Mouse (Mus musculus): ENCODE measurements at regions not wholly inside any gene's neighbourhood (a gene's known extent, or its start where the extent isn't known, plus 50 kb on each side); places are given as distances from the start of the nearest gene placed in this dataset.
A peak's percentile ranks its signal among the peaks of the same experiment; 100 is the strongest.
"Not testable (repeated sequence)": the region's sequence is repeated elsewhere in the genome, so short reads cannot be mapped to it uniquely, and the experiment has no call there.

DNA sequence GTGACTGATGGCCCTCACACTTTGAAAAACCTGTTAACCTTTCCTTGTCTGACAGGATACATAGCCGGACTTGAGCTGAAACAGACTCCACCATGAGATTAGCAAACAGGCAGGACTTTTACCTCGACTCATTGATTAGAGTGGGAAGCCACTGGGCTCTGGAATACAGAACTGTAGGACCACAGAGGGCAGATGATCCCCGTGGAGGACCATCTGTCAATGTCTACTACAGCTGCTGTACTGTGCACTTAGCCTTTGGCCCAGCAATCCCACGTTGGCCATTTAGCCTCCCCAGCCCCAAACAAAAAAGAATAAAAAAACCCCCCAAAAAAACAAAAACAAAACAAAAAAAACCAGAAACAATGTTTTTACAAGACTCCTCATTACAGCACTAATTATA lies 103.9 kb upstream of the Dazl start:
- no peak for DNase-seq (ENCODE audit: low read depth)

DNA sequence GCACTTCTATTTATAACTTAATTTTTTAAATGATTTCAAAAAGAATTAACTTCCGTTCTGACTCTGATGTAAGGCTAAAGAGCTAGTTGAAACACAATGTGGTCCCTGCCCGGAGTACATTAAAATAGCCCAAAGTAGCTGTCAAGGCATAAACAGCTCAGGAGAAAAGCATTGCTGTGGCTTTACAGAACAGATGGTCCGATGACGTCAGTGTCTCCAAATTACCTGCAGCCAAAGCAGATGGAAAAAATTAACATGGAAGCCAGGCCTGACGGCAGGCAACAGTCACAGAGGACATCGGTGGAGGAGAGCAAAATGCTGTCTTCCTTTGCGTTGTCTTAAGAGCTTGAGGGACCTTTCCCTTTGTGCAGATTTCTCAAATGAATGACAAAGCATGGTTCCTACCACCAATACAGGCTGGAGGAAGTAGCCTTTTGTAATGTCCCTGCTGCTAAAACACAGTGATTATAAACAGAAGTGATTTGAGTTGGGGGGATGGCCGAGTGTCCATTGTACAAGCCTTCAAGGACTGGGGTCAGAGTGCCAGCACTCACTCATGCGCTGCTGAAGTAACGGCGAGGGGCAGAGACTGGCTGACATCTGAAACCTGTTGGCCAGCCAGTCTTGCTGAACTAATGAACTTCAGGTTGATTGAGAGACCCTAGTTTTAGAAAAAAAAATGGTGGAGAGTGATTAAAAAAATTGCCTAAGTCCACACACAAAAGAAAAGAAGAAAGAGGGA lies 101.8 kb upstream of the Plcl2 start:
- no peak for DNase-seq (ENCODE audit: low read depth)

DNA sequence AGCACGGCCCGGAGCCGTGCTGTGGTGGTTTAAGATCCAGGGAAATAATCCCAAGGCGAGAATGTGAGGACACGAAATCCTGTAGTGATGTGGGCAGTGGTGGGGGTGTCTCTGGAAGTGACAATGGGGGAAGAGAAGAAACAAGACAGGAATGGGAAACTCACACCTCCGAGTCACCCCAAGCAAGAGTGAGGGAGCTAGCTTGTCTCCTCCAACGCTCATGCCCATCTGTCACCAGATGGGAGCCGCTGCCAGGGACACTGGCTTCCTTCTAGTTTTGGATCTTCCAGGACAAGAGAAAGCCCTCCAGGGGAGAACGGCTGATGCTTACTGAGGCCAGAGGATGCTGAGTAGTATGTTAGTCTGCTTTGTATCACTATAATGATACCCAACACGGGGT lies 100.6 kb upstream of the Plcl2 start:
- no peak for DNase-seq (ENCODE audit: low read depth)

DNA sequence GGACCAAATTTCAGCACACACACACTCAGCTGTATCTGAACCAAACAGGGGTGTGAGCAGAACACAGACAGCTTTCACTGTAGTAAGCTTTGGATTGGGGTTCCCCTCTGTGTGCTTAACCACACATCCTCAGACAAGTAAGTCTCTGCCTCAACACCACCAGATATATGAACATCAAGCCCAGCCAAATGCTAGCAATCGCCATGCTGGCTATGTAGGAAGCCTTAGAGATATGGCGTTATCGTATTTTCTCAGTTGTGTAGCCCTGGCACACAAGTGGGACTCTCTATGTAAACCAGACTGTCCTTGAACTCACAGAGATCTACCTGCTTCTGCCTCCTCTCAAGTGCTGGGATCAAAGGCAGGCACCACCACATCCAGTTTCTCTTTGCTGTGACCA lies 99.9 kb upstream of the Plcl2 start:
- no peak for DNase-seq (ENCODE audit: low read depth)

DNA sequence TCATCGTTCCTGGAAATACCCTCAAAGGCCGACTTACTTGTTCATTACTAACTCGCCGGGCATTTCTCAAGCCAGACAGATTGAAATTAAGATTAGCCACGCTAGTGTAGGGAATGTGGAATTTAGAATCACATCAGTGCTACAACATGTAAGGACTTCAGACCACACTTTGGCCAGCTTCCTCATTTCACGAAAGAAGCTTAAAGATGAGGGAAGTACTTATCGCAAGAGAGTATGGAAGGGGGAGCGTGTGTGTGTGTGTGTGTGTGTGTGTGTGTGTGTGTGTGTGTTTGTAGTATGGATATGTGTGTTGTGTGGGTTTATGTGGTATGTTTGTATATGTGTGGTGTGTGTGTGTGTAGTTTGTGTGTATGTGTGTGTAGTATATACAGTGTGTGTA lies 99.3 kb upstream of the Plcl2 start:
- DNase-seq (ENCODE audit: low read depth): no peak

DNA sequence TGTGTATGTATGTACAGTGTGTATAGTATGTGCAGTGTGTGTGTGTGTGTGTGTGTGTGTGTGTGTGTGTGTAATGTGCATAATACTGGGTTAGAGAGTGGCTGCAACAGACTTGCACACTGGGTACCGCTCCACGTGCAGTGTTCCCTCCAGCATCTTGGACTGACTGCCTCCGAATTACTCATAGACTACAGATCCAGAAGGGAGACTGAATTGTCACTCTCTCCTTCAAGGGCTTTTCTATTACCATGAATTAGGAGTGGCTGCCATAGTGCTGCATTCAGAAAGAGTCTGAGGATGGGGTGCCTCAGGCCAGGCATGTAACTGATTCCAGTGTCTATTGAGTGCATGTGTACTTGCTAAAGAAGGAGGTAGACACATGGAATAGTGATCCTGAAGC lies 98.9 kb upstream of the Plcl2 start:
- no peak for DNase-seq (ENCODE audit: low read depth)

DNA sequence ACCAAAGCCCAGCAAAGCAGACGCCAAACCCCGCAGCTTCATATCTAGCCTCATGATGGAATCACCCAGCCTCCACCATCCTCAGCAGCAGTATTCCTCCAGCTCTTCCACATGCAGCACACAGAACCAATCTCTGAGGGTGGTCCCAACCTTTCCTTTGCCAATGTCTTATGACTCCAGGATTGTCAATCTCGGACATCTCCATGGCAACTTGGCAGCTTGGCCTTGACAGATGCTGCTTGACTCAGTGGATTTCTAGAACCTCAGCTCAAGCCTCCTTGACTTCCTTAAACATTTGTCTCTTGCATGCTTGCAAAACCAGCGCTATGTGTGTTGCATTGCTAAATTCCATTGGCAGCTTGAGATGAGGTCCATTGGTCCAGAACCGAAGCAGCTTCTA lies 96.8 kb upstream of the Plcl2 start:
- DNase-seq (ENCODE audit: low read depth): no peak

DNA sequence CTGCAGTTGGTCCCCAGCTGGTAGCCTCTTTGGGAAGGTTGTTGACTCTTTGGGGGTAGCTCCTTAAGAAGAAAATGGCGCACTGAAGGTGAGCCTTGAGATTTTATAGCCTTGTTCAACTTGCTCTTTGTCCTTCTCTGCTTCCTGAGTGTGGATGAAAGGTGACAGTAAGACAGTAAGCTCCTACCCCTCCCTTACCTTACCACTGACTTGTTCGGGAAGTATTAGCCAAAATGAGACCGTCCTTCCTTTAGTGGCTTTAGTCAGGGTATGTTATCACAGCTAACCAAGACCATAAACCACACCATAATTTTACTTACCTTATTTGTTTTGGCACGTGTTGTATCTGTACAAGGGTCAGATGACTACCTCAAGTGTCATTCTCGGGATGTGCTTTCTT lies 95.3 kb upstream of the Plcl2 start:
- DNase-seq (ENCODE audit: low read depth): no peak

DNA sequence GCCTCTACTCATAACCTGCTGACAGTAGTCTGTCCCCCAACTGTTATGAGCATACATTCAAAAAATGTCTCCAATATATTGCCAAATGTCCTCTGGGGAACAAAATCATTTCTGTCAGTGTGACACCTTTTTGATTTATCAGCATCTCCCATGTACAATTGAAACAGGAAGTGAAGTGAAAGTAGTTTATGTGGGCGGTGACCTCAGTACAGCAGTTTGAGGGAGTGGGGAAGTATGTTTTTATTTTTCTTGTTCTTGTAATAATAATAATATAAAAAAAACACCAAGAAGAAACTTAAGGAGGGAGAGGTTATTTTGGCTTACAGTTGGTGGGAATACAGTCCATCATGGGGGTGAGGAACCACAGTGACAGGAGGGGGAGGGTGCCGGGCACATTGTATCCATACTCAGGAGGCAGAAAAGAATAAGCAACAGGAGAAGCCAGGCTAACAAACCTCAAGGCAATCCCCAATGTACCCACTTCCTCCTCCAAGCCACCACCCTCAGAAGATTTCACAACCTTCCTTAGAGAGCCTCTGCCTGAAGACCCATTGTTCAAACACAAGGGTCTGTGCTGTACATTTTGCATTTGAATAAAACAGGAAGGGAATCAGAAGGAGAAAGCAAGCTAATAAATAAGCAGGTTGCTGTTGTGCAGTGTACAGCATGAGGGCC lies 93.7 kb upstream of the Plcl2 start:
- DNase-seq (ENCODE audit: low read depth): peak; percentile 56

DNA sequence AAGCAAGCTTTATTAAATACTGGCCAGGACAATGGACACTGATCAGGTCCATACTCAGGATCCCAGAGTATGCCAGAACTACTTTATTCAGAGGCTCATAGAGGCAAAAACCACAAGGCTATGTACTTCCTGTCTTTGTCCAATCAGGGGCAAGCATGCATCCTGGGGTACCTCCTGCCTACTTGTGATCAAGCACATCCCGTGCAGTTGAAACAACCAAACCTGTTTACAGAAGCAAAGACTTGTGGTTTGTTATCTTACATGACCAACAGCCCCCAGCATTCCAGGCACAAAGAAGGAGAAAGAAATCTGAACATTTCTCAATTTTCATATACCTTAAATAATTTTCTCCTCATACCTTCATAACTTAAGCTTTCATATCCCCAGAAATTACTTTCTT lies 93.1 kb upstream of the Plcl2 start:
- peak; percentile 52 for DNase-seq (ENCODE audit: low read depth)

DNA sequence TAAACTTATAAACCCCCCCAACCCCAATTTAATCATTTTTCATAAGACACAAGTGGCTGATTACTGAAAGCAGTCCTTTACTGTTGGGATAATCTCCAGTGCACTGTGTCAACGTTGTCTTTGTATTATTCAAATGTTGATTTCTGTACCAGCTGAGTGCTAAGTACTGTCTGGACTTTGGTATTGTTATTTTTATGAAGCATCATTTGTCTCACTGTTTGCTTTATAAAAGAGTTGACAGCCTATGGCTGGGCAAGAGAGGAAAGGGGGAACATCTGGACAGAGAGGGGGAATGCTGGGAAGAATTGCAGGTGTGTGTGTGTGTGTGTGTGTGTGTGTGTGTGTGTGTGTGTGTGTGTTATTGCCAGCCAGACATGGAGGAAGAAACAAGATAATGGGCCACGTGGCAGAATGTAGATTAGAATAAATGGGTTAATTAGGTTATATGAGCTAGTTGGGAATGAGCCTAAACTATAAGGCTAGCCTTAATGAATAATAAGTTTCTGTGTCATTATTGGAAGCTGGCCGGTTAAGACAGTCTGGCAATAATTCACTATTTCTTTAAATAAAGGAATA lies 92.6 kb upstream of the Plcl2 start:
- no peak for DNase-seq (ENCODE audit: low read depth)

DNA sequence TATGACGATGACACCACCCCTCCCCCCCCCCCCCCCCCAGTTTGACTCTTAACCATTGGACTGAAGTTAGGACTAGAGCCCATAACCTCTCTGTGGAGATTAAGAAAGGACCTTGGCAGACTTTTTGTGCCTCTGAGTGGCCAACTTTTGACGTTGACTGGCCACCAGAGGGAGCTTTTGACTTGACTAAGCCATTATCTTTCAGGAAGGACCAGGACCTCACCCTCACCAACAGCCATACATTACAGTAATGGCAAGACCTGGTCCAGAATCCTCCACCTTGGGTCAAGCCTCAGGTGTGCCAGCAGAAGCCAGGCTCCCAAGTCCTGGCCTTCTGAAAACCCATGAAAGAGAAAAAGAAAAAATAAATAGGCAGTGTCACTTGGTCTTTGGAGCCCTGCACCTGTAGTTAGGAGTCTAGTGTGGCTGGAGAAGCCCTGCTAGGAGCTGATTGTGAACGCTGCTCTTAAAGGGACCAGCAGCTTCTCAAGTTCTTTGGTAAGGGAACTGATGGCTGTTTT lies 90.3 kb upstream of the Plcl2 start:
- DNase-seq (ENCODE audit: low read depth): peak; percentile 84

DNA sequence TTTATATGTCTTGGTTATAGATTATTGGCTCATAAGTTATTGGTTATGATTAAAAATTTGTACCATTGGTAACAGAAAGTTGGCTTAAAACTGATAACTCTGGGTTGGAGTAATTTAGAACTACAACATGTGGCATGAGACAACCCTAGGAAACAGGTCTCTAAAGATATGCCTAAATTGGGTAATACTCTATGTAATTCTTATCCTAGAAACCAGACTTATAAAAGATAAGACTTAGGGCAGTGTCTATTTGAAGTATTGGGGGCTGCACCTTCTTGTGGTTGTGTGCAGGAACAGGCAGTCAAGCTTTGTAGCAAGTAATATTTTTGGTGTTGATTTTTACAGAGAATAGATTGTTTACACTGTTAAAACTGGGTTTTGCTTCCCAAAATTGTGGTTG lies 89.7 kb upstream of the Plcl2 start:
- not testable (repeated sequence) for DNase-seq (ENCODE audit: low read depth)

DNA sequence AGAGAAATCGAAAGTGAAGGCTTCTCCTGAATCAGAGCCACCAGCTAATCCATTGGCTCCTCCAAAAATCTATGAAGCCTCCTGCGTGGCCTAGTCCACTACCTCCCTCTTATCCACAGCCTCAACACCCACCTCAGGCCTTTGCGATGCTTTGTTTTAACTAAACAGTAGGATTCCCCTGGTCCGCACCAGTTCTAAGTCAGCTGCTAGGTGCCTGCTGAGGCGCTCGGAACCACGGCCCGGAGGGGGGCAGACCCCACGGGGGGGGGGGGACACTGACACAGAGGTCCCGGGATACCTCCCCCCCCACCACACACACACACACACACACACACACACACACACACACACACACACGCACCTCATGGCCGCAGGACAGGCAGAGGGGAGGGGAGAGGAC lies 89.2 kb upstream of the Plcl2 start:
- DNase-seq (ENCODE audit: low read depth): peak; percentile 77

DNA sequence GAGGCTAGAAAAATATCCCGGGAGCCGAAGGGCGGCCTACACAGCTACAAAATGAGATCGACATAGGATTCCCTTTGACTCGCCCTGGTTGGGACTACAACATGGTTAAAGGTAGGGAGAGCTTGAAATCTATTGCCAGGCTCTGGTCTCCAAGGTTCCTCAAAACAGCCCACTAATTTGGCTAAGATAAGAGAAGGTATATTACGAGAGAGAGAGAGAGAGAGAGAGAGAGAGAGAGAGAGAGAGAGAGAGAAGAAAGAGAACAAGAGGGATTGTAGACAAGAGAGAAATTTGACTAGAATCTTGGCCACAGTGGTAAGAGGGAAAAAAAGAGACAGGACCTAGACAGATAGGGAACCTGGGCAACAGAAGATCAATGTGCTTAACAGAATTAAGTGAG lies 88.5 kb upstream of the Plcl2 start:
- DNase-seq (ENCODE audit: low read depth): no peak

DNA sequence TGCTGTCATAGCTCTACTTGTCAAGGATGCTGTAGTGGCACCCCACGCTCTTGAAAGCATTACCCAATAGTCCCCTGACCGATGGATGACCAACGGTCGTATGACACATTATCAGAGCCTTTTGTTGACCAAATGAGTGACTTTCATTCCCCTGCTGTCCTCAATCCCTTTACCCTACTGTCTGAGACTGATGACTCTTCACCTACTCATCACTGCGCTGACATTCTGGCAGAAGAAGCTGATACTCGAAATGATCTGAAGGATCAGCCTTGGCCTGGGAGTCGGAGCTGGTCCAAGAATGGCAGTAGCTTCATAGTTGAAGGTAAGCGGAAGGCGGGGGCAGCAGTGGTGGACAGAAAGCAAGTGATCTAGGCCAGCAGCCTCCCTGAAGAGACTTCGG lies 87.7 kb upstream of the Plcl2 start:
- DNase-seq (ENCODE audit: low read depth): peak; percentile 37

DNA sequence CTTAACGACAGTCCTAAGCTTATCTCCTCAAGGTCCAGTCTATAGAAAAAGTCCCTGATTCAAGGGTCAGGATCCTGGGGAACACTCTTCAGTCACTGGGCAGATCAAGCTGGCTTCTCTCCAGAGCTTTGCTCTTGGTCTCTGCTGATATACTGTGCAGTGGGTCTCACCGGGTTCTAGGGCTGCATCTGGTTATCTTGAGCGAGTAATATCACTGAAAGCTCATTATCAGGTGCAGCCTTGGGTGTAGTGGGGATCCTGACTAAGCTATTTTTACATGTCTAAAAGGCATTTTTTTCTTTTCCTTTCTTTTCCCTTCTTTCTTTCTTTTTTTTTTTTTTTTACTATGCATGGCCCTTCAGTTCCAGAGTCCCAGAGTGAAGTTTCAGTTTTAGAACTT lies 84.1 kb upstream of the Plcl2 start:
- no peak for DNase-seq (ENCODE audit: low read depth)

DNA sequence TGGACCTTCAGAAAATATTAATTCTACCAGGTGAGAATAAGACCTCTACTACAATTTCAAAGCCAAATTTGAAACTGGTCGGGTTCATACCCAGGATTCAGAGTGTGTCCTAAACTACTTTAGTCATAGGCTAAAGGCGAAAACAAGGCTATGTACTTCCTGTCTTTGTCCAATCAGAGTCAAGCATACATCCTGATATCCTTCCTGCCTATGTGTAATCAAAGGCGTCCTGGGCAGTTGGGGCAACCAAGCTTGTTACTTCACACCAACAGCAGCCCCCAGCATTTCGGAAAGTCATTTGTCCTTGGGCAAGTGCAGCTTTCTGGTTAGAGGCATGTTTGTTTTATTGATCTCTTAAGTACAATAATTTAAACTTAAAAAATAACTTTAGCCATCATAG lies 83.7 kb upstream of the Plcl2 start:
- DNase-seq (ENCODE audit: low read depth): no peak

DNA sequence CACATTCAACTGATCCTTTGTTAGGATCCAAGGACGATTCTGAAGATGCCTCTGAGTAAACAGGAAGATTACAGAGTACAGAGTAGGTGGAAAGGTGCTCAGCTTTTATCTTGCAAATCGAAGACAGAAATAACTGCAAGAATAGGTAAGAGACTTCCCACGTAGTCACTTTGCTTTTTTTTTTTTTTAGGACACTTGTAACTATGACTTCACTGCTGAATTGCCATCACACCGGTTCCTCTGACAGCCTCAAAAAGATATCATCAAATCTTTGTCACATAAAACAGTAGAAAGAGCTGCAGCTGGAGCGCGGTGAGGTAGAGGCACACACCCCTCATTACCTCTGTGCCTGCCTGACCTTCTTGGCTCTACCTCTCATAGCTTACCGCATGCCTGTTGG lies 83.1 kb upstream of the Plcl2 start:
- peak; percentile 54 for DNase-seq (ENCODE audit: low read depth)

DNA sequence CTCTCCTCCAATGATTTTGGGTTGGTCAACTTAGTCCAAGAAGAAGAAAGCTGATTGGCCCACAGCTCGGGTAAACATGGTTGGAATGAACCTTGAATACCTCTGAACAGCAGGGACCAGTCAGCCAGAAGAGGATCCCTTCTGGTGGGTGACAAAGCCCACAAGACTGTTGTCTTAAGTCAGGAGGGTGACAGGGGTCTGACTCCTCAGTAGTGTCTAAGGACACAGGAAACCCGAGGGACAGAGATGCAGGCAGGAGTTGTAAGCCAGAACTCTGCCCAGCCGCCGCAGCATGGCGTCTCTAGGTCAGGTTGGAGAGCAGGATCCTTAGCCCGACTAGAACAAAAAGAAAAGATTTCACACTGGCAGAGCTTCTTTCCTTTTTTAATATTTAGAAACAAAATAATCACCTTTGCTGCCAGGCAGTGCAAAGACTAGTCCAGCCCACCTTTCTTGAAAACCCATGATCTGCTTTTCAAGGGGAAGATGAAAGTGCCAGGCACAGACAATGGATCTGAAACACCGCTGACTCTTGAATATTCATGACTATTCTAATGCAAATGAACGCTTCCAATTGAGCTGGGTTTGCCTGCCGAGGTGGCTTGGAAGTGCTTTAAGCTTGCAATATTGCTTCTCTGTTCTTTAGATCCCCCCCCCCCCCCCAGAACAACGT lies 81.7 kb upstream of the Plcl2 start:
- no peak for DNase-seq (ENCODE audit: low read depth)

DNA sequence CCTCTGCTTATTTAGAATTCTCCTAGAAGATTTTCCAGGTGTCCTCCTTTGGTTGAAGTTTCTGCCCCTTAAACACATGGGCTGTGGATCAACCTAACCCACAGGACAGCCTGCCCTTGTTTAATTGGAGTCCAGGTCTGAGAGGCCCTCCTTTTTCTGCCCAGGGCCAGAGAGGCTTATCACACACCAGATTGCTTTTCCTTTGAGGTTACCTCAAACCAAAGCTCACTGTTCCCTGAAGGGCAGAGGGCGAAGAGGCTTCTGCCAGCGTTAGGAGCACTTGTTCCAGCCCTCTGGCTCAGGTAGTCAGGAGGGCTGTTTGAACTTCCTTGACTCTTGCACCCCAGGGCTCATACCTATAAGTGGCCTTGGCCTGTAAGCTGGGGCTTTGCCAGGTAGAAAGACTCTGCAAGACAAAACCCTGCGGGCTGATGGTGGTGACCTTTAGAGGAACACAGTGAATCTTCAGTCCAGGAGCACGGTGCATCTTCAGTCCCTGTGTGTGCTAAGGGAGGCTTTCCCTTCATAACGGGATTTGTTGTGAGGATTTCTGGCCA lies 81.1 kb upstream of the Plcl2 start:
- no peak for DNase-seq (ENCODE audit: low read depth)

DNA sequence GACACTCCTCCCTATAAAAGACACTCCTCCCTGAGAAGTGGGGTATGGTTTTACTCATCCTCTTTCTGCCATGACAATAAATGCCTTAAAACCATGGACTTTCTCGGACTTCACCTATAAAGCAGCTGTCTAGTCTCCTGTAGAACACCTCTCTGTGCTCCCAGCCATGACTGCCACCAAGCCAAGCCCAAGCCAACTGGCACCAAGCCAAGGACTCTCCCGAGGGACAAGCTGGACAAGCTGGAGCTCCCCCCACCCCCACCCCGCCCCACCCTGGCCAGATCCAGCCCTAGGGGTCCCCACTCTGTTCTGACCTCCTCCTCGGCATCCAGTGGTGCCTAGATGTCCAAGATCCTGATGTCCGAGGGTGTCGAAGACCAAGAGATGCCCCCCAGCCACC lies 76.6 kb upstream of the Plcl2 start:
- no peak for DNase-seq (ENCODE audit: low read depth)

DNA sequence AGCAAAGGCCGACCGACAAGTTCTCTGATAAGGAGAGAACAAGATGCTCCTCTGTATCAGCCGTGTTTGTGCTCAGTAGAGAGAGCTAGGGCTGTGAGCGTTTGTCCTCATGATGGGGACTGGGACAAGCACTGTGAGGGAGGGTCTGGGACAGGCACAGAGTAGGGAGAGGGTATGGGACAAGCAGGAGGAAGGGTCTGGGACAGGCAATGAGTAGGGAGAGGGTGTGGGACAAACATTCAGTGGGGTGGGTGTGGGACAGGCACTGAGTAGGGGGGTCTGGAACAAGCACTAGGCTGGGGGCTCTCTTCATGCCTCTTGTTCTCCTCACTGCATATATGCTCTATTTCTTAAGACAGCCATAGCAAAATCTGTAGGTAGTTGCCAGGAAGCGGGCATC lies 70.2 kb upstream of the Plcl2 start:
- DNase-seq (ENCODE audit: low read depth): no peak

Measured in naive thymus-derived CD4-positive, alpha-beta T cell, adult 2 months (primary cell).